Mouse (Mus musculus): ENCODE results near the gene Chst11.

- TF ChIP-seq POLR2A (IDR thresholded peaks at IDR 0.05; ENCODE audit: insufficient read depth, low read depth, low read length) = no peak
- TF ChIP-seq CTCF (IDR thresholded peaks at IDR 0.05; ENCODE audit: insufficient read depth, low read depth, low read length) = no peak
Observed at GRCm38 (mm10) chr10:83165521-83166243, 180.4 kb downstream of the Chst11 start.
